9 mouse cellular contexts compared by ENCODE assay signal in the genomic region with DNA sequence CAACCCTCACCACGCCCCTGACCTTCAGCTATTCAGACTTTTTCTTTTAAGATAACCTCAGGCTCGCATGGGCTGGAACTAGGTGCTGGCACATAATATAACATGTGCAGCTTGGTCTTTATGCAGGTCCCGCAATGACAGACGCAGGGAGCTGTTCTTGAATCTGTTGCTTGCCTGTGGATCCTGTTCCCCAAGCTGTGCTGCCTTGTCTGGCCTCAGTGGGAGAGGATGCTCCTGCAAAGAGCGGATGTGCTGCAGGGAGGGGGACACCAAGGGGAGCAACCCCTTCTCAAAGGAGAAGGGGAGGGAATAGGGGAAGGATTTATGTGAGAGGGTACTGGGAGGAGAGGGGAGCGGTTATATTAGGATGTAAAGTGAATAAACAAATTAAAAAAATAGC.
DNase-seq lines count a peak whose midpoint lies in the region; TF ChIP-seq lines count a peak whose summit lies in the region.
"Had no signal": no experiment of that assay in that cellular context is flagged by ENCODE, and none has a peak within 500 bp of the region (broad histone marks: within the 10 kb centered on the region; RNA-seq: fewer than 3 reads in every experiment).

No protein-coding gene starts in this region.

- H3ac ChIP-seq in myocyte (ENCODE audit: control insufficient read depth, insufficient read length): no peak overlapping the region

- peak overlapping the region; percentile 82 for H3K4me2 ChIP-seq in myocyte (ENCODE audit: low read depth)

- H3K36me3 ChIP-seq in myocyte (ENCODE audit: control insufficient read depth, insufficient read depth): no peaks in the 10 kb centered on the region
- H3K36me3 ChIP-seq: limb, embryonic 15.5 days had no signal

- peak; percentile 15 to 41 for DNase-seq in adrenal gland, adult (ENCODE audit: inconsistent age in 2 of 2, low spot score in 1 of 2)
- DNase-seq in adrenal gland, postnatal 14 days: no peak
- peak; percentile 25 for DNase-seq in left cerebral cortex, postnatal 4 days
- no peak for DNase-seq in left cerebral cortex, postnatal 36 days (ENCODE audit: low spot score in 2 of 2)
- peak; percentile 42 to 50 for DNase-seq in cerebellum, postnatal 25 days
- DNase-seq in ovary, postnatal 14 days (ENCODE audit: low spot score): no peak
- DNase-seq in right cerebral cortex, postnatal 14 days: no peak

- no peaks in the 10 kb centered on the region for H3K79me2 ChIP-seq in myocyte (ENCODE audit: control insufficient read depth, insufficient read depth)

- no peaks in the 10 kb centered on the region for H3K27me3 ChIP-seq in myocyte (ENCODE audit: control insufficient read depth, insufficient read depth, insufficient read length)
- H3K27me3 ChIP-seq: limb, embryonic 15.5 days had no signal

- TF ChIP-seq POLR2A in myocyte (IDR thresholded peaks at IDR 0.05; ENCODE audit: insufficient read length, low read depth): no peak

- no peak overlapping the region for H3K4me3 ChIP-seq in myocyte
- H3K4me3 ChIP-seq: limb, embryonic 15.5 days had no signal

- intact Hi-C loops in left cerebral cortex, postnatal 4 days (cut with DNase I): no loop called here
- intact Hi-C loops in left cerebral cortex, postnatal 36 days (cut with DNase I): no loop called here

TF ChIP-seq in myocyte, 11 proteins besides CTCF, POLR2A, EP300 and RAD21:
- TF ChIP-seq MYOG (IDR thresholded peaks at IDR 0.05; ENCODE audit: control insufficient read depth in 1 of 3, insufficient read depth in 1 of 3, insufficient read length in 2 of 3, low read depth in 2 of 3) (no peak), REST (IDR thresholded peaks at IDR 0.05; ENCODE audit: insufficient read depth, insufficient read length) (no peak), POLR2AphosphoS2 (IDR thresholded peaks at IDR 0.05; ENCODE audit: insufficient read length, low read depth) (no peak), E2F4 (IDR thresholded peaks at IDR 0.05; ENCODE audit: insufficient read depth) (no peak), TCF12 (IDR thresholded peaks at IDR 0.05; ENCODE audit: insufficient read depth, poor library complexity, severe bottlenecking) (no peak), USF1 (IDR thresholded peaks at IDR 0.05; ENCODE audit: low read depth) (no peak), SRF (IDR thresholded peaks at IDR 0.05; ENCODE audit: control insufficient read depth, insufficient read length, low read depth) (no peak), TCF3 (IDR thresholded peaks at IDR 0.05; ENCODE audit: insufficient read length, low read depth) (no peak), MYOD1 (IDR thresholded peaks at IDR 0.05; ENCODE audit: control insufficient read depth in 1 of 3, insufficient read length in 2 of 3, low read depth in 2 of 3) (no peak), MAX (IDR thresholded peaks at IDR 0.05; ENCODE audit: low read depth) (no peak), CEBPB (IDR thresholded peaks at IDR 0.05; ENCODE audit: insufficient read depth, poor library complexity, severe bottlenecking) (no peak)
TF ChIP-seq in myocyte: peak in this region for 0.

Comparison
In these comparisons a context has a peak if more than half of its experiments do, and no peak if none do; other contexts are left out.
1. DNase-seq: peak in adrenal gland, adult (2 of 2), left cerebral cortex, postnatal 4 days (single experiment) and cerebellum, postnatal 25 days (2 of 2); none in adrenal gland, postnatal 14 days (single experiment), left cerebral cortex, postnatal 36 days (0 of 2), ovary, postnatal 14 days (single experiment) and right cerebral cortex, postnatal 14 days (single experiment).